Mouse (Mus musculus) thymus, adult 2 months (tissue): ENCODE results near the gene Arxes2.

Source experiments
- CTCF ChIP-seq: fragments of 200-500 bp; IDR thresholded peaks from 2 replicates; pipeline ENCODE4 v1.5.1; 2012; ENCODE audit warnings: mild to moderate bottlenecking, control low read depth, low read length, moderate library complexity, borderline replicate concordance; ENCODE audit not compliant: control insufficient read depth, poor library complexity, insufficient read depth; ENCODE audit errors: extremely low read depth
- POLR2A ChIP-seq: fragments of 200-500 bp; IDR thresholded peaks from 2 replicates; pipeline ENCODE4 v1.6.1; 2012; ENCODE audit warnings: mild to moderate bottlenecking, low read length, control low read depth, moderate library complexity; ENCODE audit not compliant: control insufficient read depth, poor library complexity, insufficient read depth; ENCODE audit errors: extremely low read depth

DNA sequence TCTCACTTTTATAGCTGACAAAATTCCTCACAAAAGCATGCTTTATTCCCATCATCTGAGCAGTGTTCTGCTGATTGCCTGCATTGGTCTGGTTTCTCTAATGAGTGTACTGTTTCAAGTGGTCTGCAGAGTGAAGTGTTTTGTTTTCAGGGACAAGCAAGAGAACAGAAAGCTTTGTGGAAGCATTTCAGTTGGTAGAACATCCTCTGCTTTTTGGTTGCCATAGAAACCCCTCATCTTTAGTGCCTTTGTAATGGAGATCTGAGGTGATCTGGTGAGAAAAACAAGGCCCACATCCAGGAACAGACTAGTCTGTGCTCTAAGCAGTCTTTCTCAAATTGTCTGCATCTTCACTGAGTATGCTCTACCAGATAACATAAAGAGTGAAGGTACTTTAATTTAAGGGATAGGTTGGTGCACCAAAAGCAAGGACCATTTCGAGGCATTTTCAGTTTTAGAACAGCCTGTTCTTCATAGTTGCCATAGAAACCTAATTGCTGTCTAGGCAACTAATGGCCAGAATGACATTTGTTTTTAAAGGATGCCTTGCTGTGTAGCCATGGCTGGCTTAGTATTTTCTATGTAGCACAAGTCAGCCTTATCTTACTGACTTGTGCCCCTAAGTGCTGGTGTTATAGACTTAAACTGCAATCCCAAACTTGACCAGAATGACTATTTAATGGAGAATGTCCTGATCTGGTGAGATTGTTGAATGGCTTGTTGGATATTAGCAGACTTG lies 44.8 kb upstream of the Arxes2 start:
- TF ChIP-seq POLR2A, result no peak
- no peak for TF ChIP-seq CTCF
